Mouse (Mus musculus) heart, embryonic 14.5 days (tissue): ENCODE results near the gene Igflr1. TPM values are rescaled to one million over a fixed set of nuclear protein-coding genes. Genes with fewer than 3 reads are reported as not detected.

Experiments
- ATAC-seq: fragments of 200-750 bp; cut with Nextera tagmentation; 2 replicates; pipeline ENCODE4 v1.8.0; 2017; ENCODE audit warnings: low read depth, moderate TSS enrichment; ENCODE audit not compliant: insufficient number of reproducible peaks, insufficient read depth, low FRiP score
- H3K27ac ChIP-seq, 2 experiments: fragments of 200-500 bp in 1 of 2; fragments of 300-500 bp in 1 of 2; sonication (generic) in 1 of 2; replicated peaks in 1 of 2; 2 replicates each; pipeline ENCODE4 v1.5.1; 2012 to 2014; ENCODE audit warnings: low read depth in 2 of 2, low read length in 2 of 2, control low read depth in 1 of 2, mild to moderate bottlenecking in 1 of 2, mixed read lengths in 1 of 2; ENCODE audit not compliant: control insufficient read depth in 1 of 2, insufficient read depth in 1 of 2
- H3K27me3 ChIP-seq: fragments of 300-500 bp; sonication (generic); 2 replicates; pipeline ENCODE4 v1.6.1; 2014; ENCODE audit warnings: mild to moderate bottlenecking, low read length, control low read depth; ENCODE audit not compliant: control insufficient read depth, insufficient read depth
- H3K36me3 ChIP-seq: fragments of 300-500 bp; sonication (generic); 2 replicates; pipeline ENCODE4 v1.6.1; 2014; ENCODE audit warnings: mild to moderate bottlenecking, control low read depth, low read length, mixed read lengths; ENCODE audit not compliant: control insufficient read depth, insufficient read depth
- H3K4me1 ChIP-seq, 2 experiments: fragments of 200-500 bp in 1 of 2; fragments of 300-500 bp in 1 of 2; sonication (generic) in 1 of 2; 2 replicates each; pipeline ENCODE4 v1.6.1; 2012 to 2014; ENCODE audit warnings: low read length in 2 of 2, control low read depth in 1 of 2, mixed read lengths in 1 of 2; ENCODE audit not compliant: control insufficient read depth in 2 of 2, insufficient read depth in 2 of 2
- H3K4me2 ChIP-seq: fragments of 300-500 bp; sonication (generic); 2 replicates; pipeline ENCODE4 v1.6.1; 2014; ENCODE audit warnings: mild to moderate bottlenecking, low read length
- H3K4me3 ChIP-seq, 2 experiments: fragments of 200-500 bp in 1 of 2; fragments of 300-500 bp in 1 of 2; sonication (generic) in 1 of 2; 2 replicates each; pipeline ENCODE4 v1.5.1; 2012 to 2014; ENCODE audit warnings: low read length in 2 of 2, mild to moderate bottlenecking in 2 of 2, control low read depth in 1 of 2, low read depth in 1 of 2, moderate library complexity in 1 of 2; ENCODE audit not compliant: control insufficient read depth in 1 of 2, insufficient read depth in 1 of 2
- H3K9ac ChIP-seq: fragments of 300-500 bp; sonication (generic); 2 replicates; pipeline ENCODE4 v1.6.1; 2014; ENCODE audit warnings: mild to moderate bottlenecking, low read length
- H3K9me3 ChIP-seq: fragments of 300-500 bp; sonication (generic); 2 replicates; pipeline ENCODE4 v1.6.1; 2016; ENCODE audit warnings: low read length, control low read depth; ENCODE audit not compliant: control insufficient read depth
- WGBS: fragments of 180-500 bp; shearing (Covaris S2); extraction: QIAGEN DNeasy Blood & Tissue Kit; methylation state at CpG from one replicate; pipeline ENCODE4 v1.1.7; 2014; 5-methylcytosine and 5-hydroxymethylcytosine counted together
- polyA plus RNA-seq: library from polyadenylated mRNA; unstranded; fragments of >200 nt; fragmentation: Nextera tagmentation; extraction: Ambion mirVana; gene quantifications from 2 replicates; pipeline ENCODE4 v1.2.1, GENCODE M21; 2014

The Igflr1 gene
- polyA plus RNA-seq, 1 experiment from 2014 or later = 2.4 TPM

DNA sequence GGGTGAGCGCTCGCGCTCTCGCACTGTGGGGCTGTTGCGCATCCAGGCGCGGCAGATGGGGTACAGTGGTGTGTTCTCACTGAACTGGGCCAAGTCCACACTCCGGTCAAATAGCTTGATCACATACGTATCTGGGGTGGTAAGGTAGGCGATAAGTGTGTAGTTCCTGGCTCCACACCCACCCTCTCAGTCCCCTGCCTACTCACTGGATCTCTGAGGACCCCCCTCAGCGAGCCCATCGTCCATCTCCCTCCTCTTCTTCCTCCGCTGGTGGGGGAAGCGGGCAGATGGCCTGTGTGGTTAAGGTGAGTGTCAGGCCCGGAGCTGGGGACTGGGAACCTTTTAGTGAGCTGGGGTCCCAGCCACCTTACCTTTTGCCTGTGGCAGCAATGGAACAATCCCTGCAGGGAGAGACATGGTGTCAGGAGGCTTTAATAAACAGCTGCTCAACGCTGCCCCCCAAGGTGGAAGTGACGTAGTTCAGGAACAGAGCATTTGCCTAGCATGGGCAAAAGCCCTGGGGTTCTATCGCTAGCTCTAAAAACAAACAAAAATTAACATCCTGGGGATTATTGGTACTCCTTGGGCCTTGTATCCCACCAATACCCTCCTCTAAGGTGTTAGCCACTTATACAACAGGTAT lies 8.2 kb upstream of the Igflr1 start:
- WGBS = 94% methylated on average over 18 of the region's 18 CpGs
- H3K36me3 ChIP-seq = peaks cover 34% of the 10 kb centered on the region
- no peak for ATAC-seq

DNA sequence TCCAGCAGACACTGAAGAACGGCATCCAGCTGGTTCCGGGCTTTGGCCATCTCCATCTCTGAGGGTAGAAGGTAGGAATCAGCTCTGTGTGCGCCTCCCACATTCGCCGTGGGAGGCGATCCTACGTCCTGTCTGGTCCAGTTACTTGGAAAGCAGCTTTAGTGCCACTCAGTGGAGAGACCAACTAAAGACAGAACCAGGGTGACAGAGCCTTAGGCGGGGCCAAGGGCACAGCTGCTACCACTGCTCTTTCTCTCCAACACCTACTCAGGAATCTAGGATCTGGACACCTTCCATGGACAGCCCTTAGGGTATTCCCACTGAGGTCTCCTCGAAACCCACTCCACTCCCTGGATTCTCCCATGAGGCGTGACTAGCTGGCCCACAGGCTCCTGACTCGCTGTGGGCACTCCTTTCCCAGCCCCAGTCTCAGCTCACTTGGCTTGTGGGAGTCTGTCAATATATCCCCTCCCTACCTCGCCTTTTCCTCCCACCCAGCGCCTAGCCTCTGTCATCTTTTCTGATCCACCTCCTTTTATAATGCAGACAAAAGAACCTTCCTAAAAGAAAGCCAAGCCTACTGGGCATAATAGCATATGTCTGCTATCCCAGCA lies 7.2 kb upstream of the Igflr1 start:
- H3K9ac ChIP-seq = peak overlapping the region; percentile 85; the same call in 1 of the 2 replicates
- no peaks in the 10 kb centered on the region for H3K27me3 ChIP-seq
- H3K9me3 ChIP-seq = no peaks in the 10 kb centered on the region
- H3K4me1 ChIP-seq = peaks cover 8 to 28% of the 10 kb centered on the region in 2 experiments
- ATAC-seq = no peak
- peak overlapping the region; percentile 88 for H3K4me2 ChIP-seq
- no peak overlapping the region for H3K27ac ChIP-seq
- peaks cover 34% of the 10 kb centered on the region for H3K36me3 ChIP-seq
- H3K4me3 ChIP-seq = peak overlapping the region in 1 of 2 experiments; percentile 69; a peak in 1 of 4 replicates
- WGBS = 90% methylated on average over 13 of the region's 13 CpGs

More for the DNA sequence above, 8.2 kb upstream of the Igflr1 start:
- H3K9me3 ChIP-seq = no peaks in the 10 kb centered on the region
- H3K4me2 ChIP-seq = no peak overlapping the region
- H3K4me1 ChIP-seq = peaks cover 10 to 31% of the 10 kb centered on the region in 2 experiments
- H3K4me3 ChIP-seq = no peak overlapping the region
- H3K27ac ChIP-seq = no peak overlapping the region
- H3K9ac ChIP-seq = no peak overlapping the region
- no peaks in the 10 kb centered on the region for H3K27me3 ChIP-seq

DNA sequence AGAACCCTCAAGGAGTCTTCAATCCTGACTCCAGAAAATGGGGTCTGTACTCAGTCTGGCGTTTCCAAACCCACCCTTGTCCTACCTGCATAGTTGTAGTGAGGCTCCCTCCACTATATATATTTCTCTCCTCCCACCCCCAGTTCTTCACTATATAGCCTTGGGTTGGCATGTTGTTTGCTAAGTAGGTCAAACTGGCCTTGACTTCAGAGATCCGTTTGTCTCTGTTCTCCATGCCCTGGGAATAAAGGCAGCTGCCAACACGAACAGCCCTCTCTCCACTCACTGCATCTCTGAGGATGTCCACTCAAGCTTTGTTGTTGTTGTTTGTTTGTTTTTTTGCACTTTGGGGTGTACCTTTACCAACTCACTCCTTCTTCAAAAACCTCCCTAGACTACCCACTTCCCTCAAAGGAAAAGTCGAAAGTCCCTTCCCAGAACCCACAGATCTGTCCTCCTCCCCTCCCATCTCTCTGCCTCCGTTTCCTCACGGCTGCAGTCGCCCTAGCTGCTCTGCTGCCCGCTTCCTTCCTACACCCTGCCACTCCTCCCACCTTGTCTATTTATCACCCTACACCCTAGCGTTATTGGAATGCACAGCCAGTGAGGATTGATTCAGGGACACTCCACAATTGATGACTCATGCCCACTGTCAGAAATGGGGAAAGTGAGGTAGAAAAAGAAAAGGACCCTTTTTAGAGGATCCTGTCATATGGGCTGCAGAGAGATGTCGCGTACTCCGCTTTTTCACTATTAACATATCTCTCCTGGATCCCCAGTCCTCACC lies 6.4 kb upstream of the Igflr1 start:
- ATAC-seq = no peak

DNA sequence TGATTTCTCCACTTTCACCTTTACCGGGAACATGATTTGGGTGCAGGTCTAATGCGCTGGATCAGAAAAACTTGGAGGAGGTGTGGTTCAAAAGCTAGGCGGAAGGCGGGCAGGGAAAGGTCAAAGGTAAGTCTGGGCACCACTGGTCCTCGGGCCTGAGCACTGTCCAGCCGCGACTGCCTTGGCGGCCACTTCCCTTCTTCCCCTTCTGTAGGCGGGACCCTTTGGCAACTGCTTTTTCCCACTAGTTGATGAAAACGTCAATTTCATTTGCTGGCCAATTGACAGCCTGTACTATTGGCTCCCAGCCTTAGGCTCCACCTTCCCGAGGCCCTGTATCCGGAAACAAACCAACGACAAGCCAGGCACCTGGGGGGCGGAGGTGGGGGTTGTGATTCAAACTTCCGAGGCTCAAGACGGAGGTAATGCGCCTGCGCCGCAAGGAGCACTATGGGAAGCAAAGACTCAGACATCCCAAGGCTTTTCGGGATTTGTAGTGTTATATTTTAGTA lies 5.7 kb upstream of the Igflr1 start, which contains the start of gene Lin37:
Gene Lin37, minus strand, starts transcription at position 396 of the 512 bp plus-strand sequence.
- Histone ChIP-seq H3K36me3 (peaks cover 35% of the 10 kb centered on the region), H3K4me2 (peak within 1 kb of the TSS; percentile 88), H3K4me3 (peak within 1 kb of the TSS; percentile 65 to 69), H3K27ac (peak within 1 kb of the TSS in 1 of 2 experiments; percentile 56; a peak in 2 of 4 replicates), H3K4me1 (peaks cover 5 to 17% of the 10 kb centered on the region in 2 experiments), H3K9ac (peak within 1 kb of the TSS; percentile 85), H3K9me3 (no peaks in the 10 kb centered on the region), H3K27me3 (no peaks in the 10 kb centered on the region)
- under 1% methylated on average over 20 of the region's 20 CpGs for WGBS
- ATAC-seq = peak; percentile 80

More for the DNA sequence above, 6.4 kb upstream of the Igflr1 start:
- peaks cover 4 to 20% of the 10 kb centered on the region in 2 experiments for H3K4me1 ChIP-seq
- no peaks in the 10 kb centered on the region for H3K9me3 ChIP-seq
- 14% methylated on average over 12 of the region's 12 CpGs for WGBS
- H3K27ac ChIP-seq = peak overlapping the region in 1 of 2 experiments; percentile 51; a peak in 2 of 4 replicates
- peak overlapping the region; percentile 88 for H3K4me2 ChIP-seq
- peak overlapping the region; percentile 65 to 69 for H3K4me3 ChIP-seq
- H3K36me3 ChIP-seq = peaks cover 34% of the 10 kb centered on the region
- peak overlapping the region; percentile 85 for H3K9ac ChIP-seq
- no peaks in the 10 kb centered on the region for H3K27me3 ChIP-seq

DNA sequence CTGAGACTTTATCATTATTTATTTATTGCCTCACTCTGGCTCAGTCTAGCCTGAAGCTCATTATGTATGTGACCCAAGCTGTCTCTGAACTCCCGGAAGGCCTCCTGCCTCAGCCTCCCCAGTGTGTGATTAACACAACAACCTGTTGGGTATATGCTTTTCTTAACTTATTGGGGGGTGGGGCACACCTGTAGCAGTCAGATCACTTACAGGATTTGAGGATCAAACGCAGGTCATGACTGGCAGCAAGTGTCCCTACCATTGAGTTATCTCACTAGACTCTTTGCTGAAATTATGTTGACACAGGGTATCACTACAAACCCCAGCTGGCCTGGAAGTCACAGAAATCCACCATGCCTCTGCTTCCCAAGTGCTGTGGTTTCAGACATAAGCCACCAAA lies 4.9 kb upstream of the Igflr1 start:
- WGBS = 63% methylated on average over 2 of the region's 2 CpGs

DNA sequence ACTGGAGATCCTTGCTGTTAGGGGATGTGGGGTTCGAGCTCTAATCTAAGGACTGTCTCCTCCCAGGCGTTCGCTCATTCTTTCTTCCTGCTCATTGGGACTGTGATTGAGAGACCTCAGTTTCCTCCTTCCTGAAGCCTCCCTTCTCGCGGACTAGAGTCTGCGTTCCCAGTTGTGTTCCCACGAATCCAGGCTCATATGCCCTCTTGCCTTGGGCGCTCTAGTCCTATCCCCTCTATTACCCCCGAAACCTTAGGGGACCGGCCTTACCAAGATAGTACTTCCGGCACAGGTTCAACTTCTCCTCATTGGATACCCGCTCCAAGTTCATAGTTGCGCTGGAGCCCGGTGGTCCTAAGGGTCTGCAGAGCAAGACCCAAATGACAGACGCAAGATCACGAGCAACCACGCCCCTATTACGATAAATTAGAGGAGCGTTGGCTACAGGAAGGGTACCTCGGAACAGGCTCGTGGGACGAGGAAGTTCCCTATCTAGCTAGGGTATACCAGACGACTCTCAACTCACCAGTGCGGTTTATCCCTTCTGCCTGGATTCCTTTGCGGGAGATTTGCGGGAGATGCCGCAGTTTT lies 2.6 kb upstream of the Igflr1 start:
- WGBS = under 1% methylated on average over 27 of the region's 27 CpGs
- no peaks in the 10 kb centered on the region for H3K9me3 ChIP-seq
- H3K4me1 ChIP-seq = peaks cover 5 to 17% of the 10 kb centered on the region in 2 experiments
- H3K27ac ChIP-seq = peak overlapping the region; percentile 65 to 98
- H3K4me3 ChIP-seq = peak overlapping the region; percentile 71 to 80
- H3K4me2 ChIP-seq = peak overlapping the region; percentile 88
- ATAC-seq = no peak
- H3K27me3 ChIP-seq = no peaks in the 10 kb centered on the region
- H3K9ac ChIP-seq = peak overlapping the region; percentile 90
- H3K36me3 ChIP-seq = peaks cover 36% of the 10 kb centered on the region

More for the DNA sequence above, 4.9 kb upstream of the Igflr1 start:
- peaks cover 35% of the 10 kb centered on the region for H3K36me3 ChIP-seq
- peak overlapping the region; percentile 88 for H3K4me2 ChIP-seq
- peaks cover 5 to 17% of the 10 kb centered on the region in 2 experiments for H3K4me1 ChIP-seq
- peak overlapping the region; percentile 64 for H3K9ac ChIP-seq
- H3K4me3 ChIP-seq = peak overlapping the region in 1 of 2 experiments; percentile 69; a peak in 2 of 4 replicates
- H3K9me3 ChIP-seq = no peaks in the 10 kb centered on the region
- ATAC-seq = no peak
- H3K27ac ChIP-seq = 0 out of 4 replicates have a peak overlapping the region, but pooled peaks of 1 of the 2 experiments have one; percentile 56
- H3K27me3 ChIP-seq = no peaks in the 10 kb centered on the region
